Mouse (Mus musculus): Measurements from ENCODE around the gene Ciao2a.

DNA sequence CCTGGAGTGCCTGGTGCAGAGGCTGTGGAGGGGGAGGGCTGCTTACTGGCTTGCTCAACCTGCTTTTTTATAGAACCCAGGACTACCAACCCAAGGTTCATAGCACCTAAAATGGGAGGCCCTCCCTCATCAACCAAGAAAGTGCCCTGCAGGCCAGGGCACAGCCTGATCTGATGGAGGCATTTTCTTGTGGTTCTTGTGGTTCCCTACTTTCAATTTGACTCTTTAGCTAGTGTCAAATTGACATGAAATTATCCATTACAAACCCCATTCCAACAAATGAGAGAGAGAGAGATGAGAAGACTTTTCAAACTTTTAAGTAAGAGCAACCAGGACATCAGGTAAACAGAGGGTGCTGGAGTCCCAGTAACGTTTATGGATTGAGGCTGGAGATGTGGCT is 15.9 kb downstream of the Ciao2a start:
- no peak for TF ChIP-seq CTCF (IDR thresholded peaks at IDR 0.05; ENCODE audit: extremely low read depth, insufficient read depth, insufficient read length, insufficient replicate concordance)
- no peak for TF ChIP-seq POLR2A (IDR thresholded peaks at IDR 0.05; ENCODE audit: low read depth, low read length)
